Mouse (Mus musculus): ENCODE measurements around the gene Kcnn4.

GRCm38 (mm10) chr7:24389516-24390187 lies 19.6 kb downstream of the Kcnn4 start:
- TF ChIP-seq CTCF (IDR thresholded peaks at IDR 0.05; ENCODE audit: control insufficient read depth, insufficient read depth, low read length) (no peak), POLR2A (IDR thresholded peaks at IDR 0.05; ENCODE audit: borderline replicate concordance, control insufficient read depth, low read depth, low read length) (no peak)

Data from bone marrow, adult 2 months (tissue).